Mouse (Mus musculus) CD4-positive, CD25-positive, alpha-beta regulatory T cell (primary cell): ENCODE data around the gene Mto1. TPM values are rescaled to one million over a fixed set of nuclear protein-coding genes. Genes with fewer than 3 reads are reported as not detected.

Experiments
- polyA plus RNA-seq: library from polyadenylated mRNA; unstranded; fragments of 100-300 nt; shearing (Covaris generic); gene quantifications from one replicate; pipeline ENCODE4 v1.2.1, GENCODE M21; 2017

Gene Mto1
- polyA plus RNA-seq = 31.7 TPM

DNA sequence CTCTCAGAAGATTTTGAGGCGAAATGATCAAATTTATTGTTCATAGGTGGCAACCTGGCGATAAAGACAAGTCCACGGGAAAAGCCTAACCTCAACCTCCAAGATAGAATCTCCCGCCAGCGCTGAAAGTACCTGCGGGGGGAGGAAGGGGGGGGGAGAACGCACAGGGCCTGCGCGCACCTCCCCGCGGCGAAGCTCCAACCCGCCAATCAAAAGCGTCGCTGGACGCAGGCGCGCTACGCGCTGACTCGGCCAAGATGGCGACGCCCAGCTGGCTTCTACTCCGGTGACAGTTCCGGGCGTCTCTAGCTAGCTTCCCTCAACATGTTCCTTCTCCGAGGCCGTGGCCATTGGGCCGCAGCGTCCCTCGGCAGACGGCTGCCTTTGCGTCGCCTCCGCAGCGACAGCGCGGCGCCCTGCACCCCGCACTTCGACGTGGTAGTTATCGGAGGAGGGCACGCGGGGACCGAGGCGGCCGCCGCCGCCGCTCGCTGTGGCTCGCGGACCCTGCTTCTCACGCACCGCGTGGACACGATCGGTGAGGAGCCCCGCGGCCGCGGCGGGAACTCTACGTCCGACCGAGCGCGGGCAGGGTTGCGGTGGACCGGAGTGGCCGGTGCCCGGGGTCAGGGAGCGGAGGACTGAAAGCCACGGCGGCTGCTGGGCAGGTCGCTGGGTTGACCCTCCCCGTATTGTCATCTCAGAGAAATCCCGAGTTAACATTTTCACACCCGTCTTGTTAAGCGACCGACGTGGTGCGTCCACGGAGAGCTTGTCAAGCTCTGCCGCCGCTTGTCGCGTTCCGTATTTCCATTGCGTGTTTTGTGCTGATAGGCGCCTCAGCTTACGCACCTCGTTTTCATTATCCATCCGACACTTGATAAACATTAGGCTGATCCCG is at the start of gene Mto1, which contains the start of gene Gm17324:
TSS of gene Mto1 (plus strand) at position 236 of the 901 bp plus-strand sequence.
TSS of gene Gm17324 (minus strand) at position 814 of the 901 bp plus-strand sequence.

DNA sequence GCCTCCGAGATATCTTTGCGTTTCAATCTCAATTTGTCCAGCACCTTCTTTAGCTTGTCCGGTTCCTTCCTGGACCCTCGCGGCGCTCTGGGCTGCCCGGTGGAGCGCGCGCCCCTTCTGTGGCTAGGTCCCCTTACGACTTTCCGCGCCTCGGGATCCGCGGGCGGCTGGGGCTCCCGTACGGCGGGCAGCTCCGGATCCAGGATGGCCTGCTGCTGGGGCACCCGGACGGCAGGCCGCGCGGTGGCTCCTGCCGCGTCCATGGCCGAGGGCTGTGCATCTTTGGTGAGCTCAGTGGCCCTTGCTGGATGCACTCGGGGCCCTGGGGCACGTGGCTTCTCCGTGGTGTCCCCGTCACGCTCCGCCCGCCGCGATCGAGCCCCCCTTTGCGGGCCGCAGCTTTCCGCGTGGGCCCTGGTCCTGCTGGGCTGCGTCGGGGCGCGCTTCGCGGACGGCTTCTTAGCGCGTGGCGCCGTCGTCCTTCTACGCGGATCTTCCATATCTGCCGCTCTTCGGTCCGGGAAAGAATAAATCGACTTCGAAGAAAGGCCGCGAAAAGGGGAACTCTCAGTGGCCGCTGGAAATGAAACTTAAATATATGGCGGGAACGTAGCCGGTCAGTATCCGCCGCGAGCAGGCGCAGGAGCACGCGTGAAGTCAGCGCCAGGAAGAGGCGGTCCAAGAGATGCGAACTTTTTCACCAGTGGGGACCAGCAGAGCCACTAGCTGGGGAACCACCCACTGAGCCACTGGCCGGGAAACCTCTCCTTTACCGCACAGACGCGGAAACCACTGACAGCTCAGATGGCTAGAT is 5.2 kb upstream of the Mto1 start, which contains the start of gene Cgas:
TSS of gene Cgas (minus strand) at position 659 of the 814 bp plus-strand sequence.

DNA sequence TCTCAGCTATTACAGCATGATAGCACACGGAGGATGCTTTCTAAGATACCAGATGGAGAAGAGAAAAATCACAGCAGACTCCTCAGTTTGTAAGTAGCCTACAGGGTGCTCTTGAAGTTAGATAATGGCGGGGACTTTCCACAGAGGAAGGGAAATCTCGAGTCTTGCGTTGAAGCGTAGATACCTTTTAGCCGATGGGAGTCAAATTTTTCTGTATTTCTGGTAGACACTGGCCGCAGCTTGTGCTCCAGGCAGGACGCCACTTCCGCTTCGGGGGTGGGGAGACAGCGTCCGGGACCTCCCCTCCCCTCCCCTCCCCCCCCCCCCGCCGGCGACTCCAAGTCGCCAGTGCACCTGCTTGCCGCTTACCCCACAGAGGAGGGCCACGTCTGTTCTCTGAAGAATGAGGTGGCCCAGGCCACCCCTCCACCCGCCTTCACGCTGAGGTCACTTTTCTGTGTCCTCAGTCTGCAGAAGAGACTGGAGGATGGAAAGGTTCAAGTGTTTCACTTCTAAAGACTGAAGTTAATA is 40.9 kb downstream of the Mto1 start, which contains the start of gene Eef1a1:
TSS of gene Eef1a1 (minus strand) at position 262 of the 531 bp plus-strand sequence.

Other genes starting within 250 kb of the Mto1 start
- gene Gsta1, start 217.6 kb upstream of the Mto1 start, polyA plus RNA-seq = not detected
- not detected for gene Gm3776, start 191.1 kb upstream of the Mto1 start, polyA plus RNA-seq
- gene Gm10639, start 158.3 kb upstream of the Mto1 start, polyA plus RNA-seq = not detected
- gene Omt2a, start 133.4 kb upstream of the Mto1 start, polyA plus RNA-seq = not detected
- not detected for gene Omt2b, start 120.6 kb upstream of the Mto1 start, polyA plus RNA-seq
- gene Gsta2, start 92.4 kb upstream of the Mto1 start, polyA plus RNA-seq = not detected
- gene Dppa5a, start 80.0 kb upstream of the Mto1 start, polyA plus RNA-seq = not detected
- gene Ooep, start 69.5 kb upstream of the Mto1 start, polyA plus RNA-seq = 0.32 TPM
- 9.1 TPM for gene Ddx43, start 52.4 kb upstream of the Mto1 start, polyA plus RNA-seq
- gene Cgas, start 5.0 kb upstream of the Mto1 start, polyA plus RNA-seq = 4.0 TPM
- 1.0 TPM for gene Gm17324, start 578 bp downstream of the Mto1 start, polyA plus RNA-seq
- 4,234 TPM for gene Eef1a1, start 40.9 kb downstream of the Mto1 start, polyA plus RNA-seq
- gene Slc17a5, start 139.8 kb downstream of the Mto1 start, polyA plus RNA-seq = 11.5 TPM
- gene Cd109, start 167.3 kb downstream of the Mto1 start, polyA plus RNA-seq = 0.16 TPM